Mouse (Mus musculus) MEL (cell line): ENCODE results near the gene 1600014C10Rik. TPM values are rescaled to one million over a fixed set of nuclear protein-coding genes. Genes with fewer than 3 reads are reported as not detected.

Experiments
- DNase-seq: peaks from one replicate; pipeline ENCODE4 v3.0.0; 2011; ENCODE audit warnings: low read depth, low spot score
- H3K27ac ChIP-seq: 2 replicates; pipeline ENCODE4 v1.5.1; 2012; ENCODE audit warnings: low read depth, mild to moderate bottlenecking, control low read depth, low read length, moderate library complexity; ENCODE audit not compliant: control insufficient read depth
- H3K27me3 ChIP-seq, 2 experiments: fragments of 150-350 bp in 1 of 2; sonication (generic) in 1 of 2; 2 replicates each; pipeline ENCODE4 v1.6.1; 2012; ENCODE audit warnings: low read length in 2 of 2, mild to moderate bottlenecking in 2 of 2, improper control_type of control experiment in 1 of 2, moderate library complexity in 1 of 2; ENCODE audit not compliant: insufficient read depth in 2 of 2, control insufficient read depth in 1 of 2
- H3K36me3 ChIP-seq, 2 experiments: 2 replicates each; pipeline ENCODE4 v1.6.1; 2012 to 2014; ENCODE audit warnings: low read length in 2 of 2, improper control_type of control experiment in 1 of 2, inconsistent platforms in 1 of 2, mild to moderate bottlenecking in 1 of 2; ENCODE audit not compliant: insufficient read depth in 2 of 2, control insufficient read depth in 1 of 2
- H3K4me1 ChIP-seq, 2 experiments: fragments of 150-350 bp in 1 of 2; sonication (generic) in 1 of 2; 2 replicates each; pipeline ENCODE4 v1.6.1; 2012; ENCODE audit warnings: low read length in 2 of 2, improper control_type of control experiment in 1 of 2, mild to moderate bottlenecking in 1 of 2; ENCODE audit not compliant: insufficient read depth in 2 of 2, control insufficient read depth in 1 of 2
- H3K4me3 ChIP-seq, 2 experiments: fragments of 150-350 bp in 1 of 2; sonication (generic) in 1 of 2; 2 replicates each; pipeline ENCODE4 v1.5.1; 2012; ENCODE audit warnings: low read depth in 2 of 2, low read length in 2 of 2, mild to moderate bottlenecking in 2 of 2, moderate library complexity in 2 of 2, control low read depth in 1 of 2, improper control_type of control experiment in 1 of 2; ENCODE audit not compliant: control insufficient read depth in 1 of 2, insufficient read depth in 1 of 2
- H3K79me2 ChIP-seq: 2 replicates; pipeline ENCODE4 v1.6.1; 2012; ENCODE audit warnings: mild to moderate bottlenecking, low read length, moderate library complexity; ENCODE audit not compliant: control insufficient read depth, poor library complexity, insufficient read depth
- H3K9ac ChIP-seq: 2 replicates; pipeline ENCODE4 v1.6.1; 2012; ENCODE audit warnings: low read depth, mild to moderate bottlenecking, control low read depth, low read length, moderate library complexity; ENCODE audit not compliant: control insufficient read depth, poor library complexity, severe bottlenecking
- H3K9me3 ChIP-seq: fragments of 150-350 bp; sonication (generic); replicated peaks from 2 replicates; pipeline ENCODE4 v1.6.1; 2012; ENCODE audit warnings: mild to moderate bottlenecking, low read length, improper control_type of control experiment, moderate library complexity; ENCODE audit not compliant: insufficient read depth
- BHLHE40 ChIP-seq: IDR thresholded peaks from 2 replicates; pipeline ENCODE4 v1.6.1; 2012; ENCODE audit warnings: low read depth, mild to moderate bottlenecking, inconsistent platforms, low read length, improper control_type of control experiment, borderline replicate concordance
- CHD1 ChIP-seq: IDR thresholded peaks from 2 replicates; pipeline ENCODE4 v1.6.1; 2012; ENCODE audit warnings: low read depth, mild to moderate bottlenecking, inconsistent platforms, low read length, improper control_type of control experiment
- CHD2 ChIP-seq: IDR thresholded peaks from 2 replicates; pipeline ENCODE4 v1.6.1; 2011; ENCODE audit warnings: low read length, improper control_type of control experiment
- CTCF ChIP-seq, 3 experiments: IDR thresholded peaks in 2 of 3; conservative IDR thresholded peaks in 1 of 3; 2 replicates each; pipeline ENCODE4 v1.5.1; 2011 to 2012; ENCODE audit warnings: low read length in 3 of 3, low read depth in 2 of 3, mild to moderate bottlenecking in 2 of 3, improper control_type of control experiment in 1 of 3, inconsistent platforms in 1 of 3, mixed read lengths in 1 of 3, moderate library complexity in 1 of 3; ENCODE audit not compliant: control insufficient read depth in 1 of 3, insufficient read depth in 1 of 3, poor library complexity in 1 of 3, severe bottlenecking in 1 of 3
- E2F4 ChIP-seq: IDR thresholded peaks from 2 replicates; pipeline ENCODE4 v1.6.1; 2011; ENCODE audit warnings: low read depth, low read length, improper control_type of control experiment, borderline replicate concordance
- ELF1 ChIP-seq: IDR thresholded peaks from 2 replicates; pipeline ENCODE4 v1.6.1; 2014; ENCODE audit warnings: low read depth, mild to moderate bottlenecking, inconsistent platforms, low read length, improper control_type of control experiment, moderate library complexity
- ETS1 ChIP-seq: IDR thresholded peaks from 2 replicates; pipeline ENCODE4 v1.6.1; 2012; ENCODE audit warnings: low read depth, mild to moderate bottlenecking, inconsistent platforms, low read length, improper control_type of control experiment, moderate library complexity
- KAT2A ChIP-seq: conservative IDR thresholded peaks from 2 replicates; pipeline ENCODE4 v1.6.1; 2012; ENCODE audit warnings: low read depth, low read length, improper control_type of control experiment, inconsistent platforms
- MAFK ChIP-seq: IDR thresholded peaks from 2 replicates; pipeline ENCODE4 v1.6.1; 2011; ENCODE audit warnings: low read depth, mild to moderate bottlenecking, low read length, improper control_type of control experiment, borderline replicate concordance
- MXI1 ChIP-seq: IDR thresholded peaks from 2 replicates; pipeline ENCODE4 v1.6.1; 2011; ENCODE audit warnings: mild to moderate bottlenecking, low read depth, low read length, improper control_type of control experiment
- MYB ChIP-seq: IDR thresholded peaks from 2 replicates; pipeline ENCODE4 v1.6.1; 2011; ENCODE audit warnings: mild to moderate bottlenecking, low read depth, low read length, improper control_type of control experiment
- MYC ChIP-seq: IDR thresholded peaks from 2 replicates; pipeline ENCODE4 v1.6.1; 2011; ENCODE audit warnings: low read depth, mild to moderate bottlenecking, low read length, improper control_type of control experiment, moderate library complexity
- NRF1 ChIP-seq: IDR thresholded peaks from 2 replicates; pipeline ENCODE4 v1.6.1; 2014; ENCODE audit warnings: low read depth, mild to moderate bottlenecking, inconsistent platforms, low read length, improper control_type of control experiment, moderate library complexity; ENCODE audit not compliant: poor library complexity, insufficient read depth, severe bottlenecking
- POLR2AphosphoS2 ChIP-seq: IDR thresholded peaks from 2 replicates; pipeline ENCODE4 v1.6.1; 2011; ENCODE audit warnings: low read length, improper control_type of control experiment
- POLR2AphosphoS5 ChIP-seq: IDR thresholded peaks from 2 replicates; pipeline ENCODE4 v1.6.1; 2012; ENCODE audit warnings: low read depth, borderline replicate concordance, mild to moderate bottlenecking, inconsistent platforms, low read length, moderate library complexity, mixed read lengths
- RCOR1 ChIP-seq: IDR thresholded peaks from 2 replicates; pipeline ENCODE4 v1.6.1; 2012; ENCODE audit warnings: low read depth, mild to moderate bottlenecking, inconsistent platforms, low read length, improper control_type of control experiment
- SMC3 ChIP-seq: IDR thresholded peaks from 2 replicates; pipeline ENCODE4 v1.6.1; 2011; ENCODE audit warnings: low read depth, low read length, improper control_type of control experiment
- TAL1 ChIP-seq: IDR thresholded peaks from 2 replicates; pipeline ENCODE4 v1.6.1; 2012; ENCODE audit warnings: mild to moderate bottlenecking, inconsistent platforms, low read length, moderate library complexity, mixed read lengths
- TCF12 ChIP-seq: IDR thresholded peaks from 2 replicates; pipeline ENCODE4 v1.6.1; 2014; ENCODE audit warnings: low read depth, mild to moderate bottlenecking, inconsistent platforms, low read length, improper control_type of control experiment, moderate library complexity
- UBTF ChIP-seq: IDR thresholded peaks from 2 replicates; pipeline ENCODE4 v1.6.1; 2012; ENCODE audit warnings: low read depth, mild to moderate bottlenecking, inconsistent platforms, low read length, improper control_type of control experiment, moderate library complexity, borderline replicate concordance; ENCODE audit not compliant: insufficient read depth
- USF2 ChIP-seq, 2 experiments: IDR thresholded peaks; 2 replicates each; pipeline ENCODE4 v1.6.1; 2011 to 2012; ENCODE audit warnings: improper control_type of control experiment in 2 of 2, low read length in 2 of 2, borderline replicate concordance in 1 of 2, inconsistent platforms in 1 of 2, low read depth in 1 of 2, mild to moderate bottlenecking in 1 of 2; ENCODE audit not compliant: insufficient read depth in 1 of 2
- ZC3H11A ChIP-seq: IDR thresholded peaks from 2 replicates; pipeline ENCODE4 v1.6.1; 2012; ENCODE audit warnings: low read depth, mild to moderate bottlenecking, inconsistent platforms, low read length, improper control_type of control experiment
- ZMIZ1 ChIP-seq: IDR thresholded peaks from 2 replicates; pipeline ENCODE4 v1.6.1; 2012; ENCODE audit warnings: low read depth, mild to moderate bottlenecking, inconsistent platforms, low read length, improper control_type of control experiment, moderate library complexity
- ZNF384 ChIP-seq: IDR thresholded peaks from 2 replicates; pipeline ENCODE4 v1.6.1; 2012; ENCODE audit warnings: low read depth, mild to moderate bottlenecking, inconsistent platforms, low read length, improper control_type of control experiment
- polyA plus RNA-seq, 2 experiments: library from polyadenylated mRNA; stranded (reverse) in 1 of 2; unstranded in 1 of 2; fragments of >175 nt in 1 of 2; fragments of >200 nt in 1 of 2; gene quantifications; 2 replicates each; pipeline versions ENCODE4 v1.2.1 to v1.2.4; 2012; ENCODE audit warnings: low replicate concordance in 2 of 2, low read depth in 1 of 2; ENCODE audit not compliant: insufficient read length in 2 of 2, insufficient read depth in 1 of 2, missing spikeins in 1 of 2
- total RNA-seq: library from RNA; depleted of rRNA; stranded (reverse); fragments of 300-350 nt; gene quantifications from 2 replicates; pipeline ENCODE4 v1.2.3, GENCODE M21; 2012

The 1600014C10Rik gene
- total and polyA plus RNA-seq, 3 experiments: 10.2 to 14.7 TPM; not detected in 1

DNA sequence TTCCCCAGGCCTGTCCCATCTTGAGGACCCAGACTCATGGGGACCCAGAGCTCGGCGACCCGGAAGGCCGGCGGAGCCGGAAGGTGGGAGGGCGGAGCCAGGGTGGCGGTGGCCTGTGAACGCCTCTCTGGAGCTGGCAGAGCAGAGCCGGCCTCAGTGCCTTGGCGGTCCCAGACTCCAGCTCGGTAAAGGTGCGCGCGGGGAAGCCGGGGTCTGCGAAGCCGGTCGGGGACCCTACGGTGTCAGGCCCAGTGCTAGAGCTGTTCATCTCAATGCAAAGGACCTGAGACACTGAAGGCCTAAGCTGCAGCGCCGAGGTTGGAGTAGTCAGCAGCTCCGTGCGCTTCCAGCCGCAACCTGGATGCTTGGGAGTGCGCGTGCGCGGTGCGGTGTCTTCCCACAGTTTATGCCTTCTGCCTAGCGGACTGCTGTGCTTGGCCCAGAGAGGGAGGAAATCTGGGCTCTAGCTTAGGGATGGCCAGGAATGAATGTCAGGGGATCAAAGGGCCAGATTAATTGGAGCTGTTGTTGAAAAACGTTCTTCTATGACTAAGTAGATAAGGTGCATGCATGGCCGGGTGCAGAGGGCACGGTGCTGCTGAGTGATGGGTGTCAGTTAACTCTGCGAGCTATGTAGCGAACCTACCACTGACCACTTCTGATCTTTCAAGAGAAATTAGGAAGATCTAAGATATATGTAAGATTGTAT is 846 bp downstream of the 1600014C10Rik start (continued):
- TF ChIP-seq NRF1: peak; percentile 78

DNA sequence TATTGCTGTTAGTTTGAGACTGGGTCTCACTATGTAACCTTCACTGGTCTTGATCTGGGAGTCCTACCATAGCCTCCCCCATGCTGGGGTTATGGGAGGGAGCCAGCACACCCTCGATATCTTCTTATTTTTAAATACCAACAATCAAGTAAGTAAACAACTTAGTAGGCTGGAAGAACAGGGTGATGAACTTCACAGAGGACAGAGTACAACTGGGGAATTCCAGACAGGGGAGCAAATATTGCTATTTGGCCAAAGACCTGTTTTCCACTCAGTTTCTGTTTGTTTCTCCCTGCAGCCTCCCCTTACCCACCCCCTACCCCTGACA is 1.4 kb downstream of the 1600014C10Rik start:
- peaks cover 2% of the 10 kb centered on the region; the same call in 1 of the 2 replicates for H3K79me2 ChIP-seq
- no peak for DNase-seq
- TF ChIP-seq MXI1 (no peak), USF2 (IDR thresholded peaks at IDR 0.05; ENCODE audit: borderline replicate concordance in 1 of 2, insufficient read depth in 1 of 2, low read depth in 1 of 2, low read length in 2 of 2) (no peak), ZNF384 (no peak), CTCF (IDR thresholded peaks at IDR 0.05 in 2 of 3, conservative IDR thresholded peaks at IDR 0.05 in 1 of 3; ENCODE audit: control insufficient read depth in 1 of 3, insufficient read depth in 1 of 3, low read depth in 2 of 3, low read length in 3 of 3, poor library complexity in 1 of 3, severe bottlenecking in 1 of 3) (no peak), NRF1 (no peak), TAL1 (no peak), E2F4 (no peak), RCOR1 (no peak), TCF12 (no peak), KAT2A (no peak), POLR2AphosphoS2 (no peak), ZMIZ1 (no peak)
- TF ChIP-seq, all 39 proteins: peak for 0
- peak overlapping the region; percentile 75 to 93 for H3K4me3 ChIP-seq
- no peaks in the 10 kb centered on the region for H3K27me3 ChIP-seq
- no peak overlapping the region for H3K27ac ChIP-seq
- peaks cover 2 to 6% of the 10 kb centered on the region in 2 experiments; a peak in 2 of 4 replicates for H3K4me1 ChIP-seq
- H3K9me3 ChIP-seq: no peaks in the 10 kb centered on the region
- peaks cover 0 to 5% of the 10 kb centered on the region in 2 experiments; a peak in 2 of 4 replicates for H3K36me3 ChIP-seq
- peak overlapping the region; percentile 90 for H3K9ac ChIP-seq

DNA sequence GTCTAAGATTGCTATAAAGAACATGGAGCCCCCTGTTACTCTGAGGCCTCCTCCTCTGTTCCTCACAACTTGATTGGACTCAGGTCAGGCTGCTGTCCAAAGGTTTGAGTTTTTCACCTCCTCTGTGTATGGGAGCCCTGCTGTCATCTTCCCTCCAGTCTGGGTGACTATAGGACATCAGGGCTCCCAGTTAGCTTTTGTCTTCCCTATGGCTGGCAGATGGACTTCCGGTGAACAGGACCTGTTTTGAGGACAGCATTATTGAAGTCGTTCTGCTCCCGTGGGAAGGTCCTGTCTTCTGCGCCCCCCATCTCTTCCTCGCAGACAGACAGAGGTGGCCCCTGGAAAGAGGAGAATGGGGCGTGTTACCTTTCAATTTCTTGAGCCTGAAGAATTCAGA is 1.8 kb downstream of the 1600014C10Rik start:
- Histone ChIP-seq H3K9me3 (no peaks in the 10 kb centered on the region), H3K27ac (no peak overlapping the region), H3K27me3 (no peaks in the 10 kb centered on the region), H3K4me3 (no peak overlapping the region), H3K9ac (no peak overlapping the region; the same call in 1 of the 2 replicates), H3K79me2 (peaks cover 2% of the 10 kb centered on the region; the same call in 1 of the 2 replicates), H3K36me3 (peaks cover 0 to 5% of the 10 kb centered on the region in 2 experiments; a peak in 2 of 4 replicates), H3K4me1 (peaks cover 2 to 6% of the 10 kb centered on the region in 2 experiments; a peak in 2 of 4 replicates)
- DNase-seq: no peak
- TF ChIP-seq ELF1: no peak
- TF ChIP-seq TCF12: no peak
- TF ChIP-seq E2F4: no peak
- TF ChIP-seq SMC3: no peak
- TF ChIP-seq ZC3H11A: no peak
- TF ChIP-seq KAT2A: no peak
- no peak for TF ChIP-seq ETS1
- TF ChIP-seq NRF1: no peak
- TF ChIP-seq CHD2: no peak
- TF ChIP-seq MYB: no peak
- no peak for TF ChIP-seq TAL1
- no peak for TF ChIP-seq UBTF
- no peak for TF ChIP-seq ZNF384
- no peak for TF ChIP-seq MAFK
- no peak for TF ChIP-seq POLR2AphosphoS5
- TF ChIP-seq CHD1: no peak
- TF ChIP-seq ZMIZ1: no peak
- TF ChIP-seq MYC: no peak
- TF ChIP-seq CTCF (IDR thresholded peaks at IDR 0.05 in 2 of 3, conservative IDR thresholded peaks at IDR 0.05 in 1 of 3; ENCODE audit: control insufficient read depth in 1 of 3, insufficient read depth in 1 of 3, low read depth in 2 of 3, low read length in 3 of 3, poor library complexity in 1 of 3, severe bottlenecking in 1 of 3): no peak
- no peak for TF ChIP-seq BHLHE40
